Mouse (Mus musculus) adrenal gland, postnatal 4 days (tissue): ENCODE results near the gene Kctd5. TPM values are rescaled to one million over a fixed set of nuclear protein-coding genes. Genes with fewer than 3 reads are reported as not detected.
"Not testable (repeated sequence)": the region's sequence is repeated elsewhere in the genome, so short reads cannot be mapped to it uniquely, and the experiment has no call there.

Source experiments
- DNase-seq, 2 experiments: peaks; one replicate each; pipeline ENCODE4 v3.0.0; 2021 to 2022; ENCODE audit warnings: low spot score in 2 of 2, mixed read lengths in 2 of 2
- long read RNA-seq, 2 experiments: library from polyadenylated mRNA; stranded (forward); transcript quantifications; one replicate each; pipeline ENCODE4 v2.0.0; 2021
- total RNA-seq, 2 experiments: library from RNA; stranded (reverse); gene quantifications; 2 replicates each; pipeline ENCODE4 v1.2.3; 2021

The Kctd5 gene
- total RNA-seq = 10 to 100 TPM; 34.4 to 34.5 TPM
- long read RNA-seq, experiment 1, transcript Kctd5-201 (6 exons, 2,443 nt) = major isoform, 49 of 54 reads
- long read RNA-seq, experiment 1, partial matches to known transcripts = 0 of 54 reads
- long read RNA-seq, experiment 1, other reads (novel, unspliced or antisense) = 5 of 54 reads
- long read RNA-seq, experiment 2, transcript Kctd5-201 (6 exons, 2,443 nt) = major isoform, 92 of 106 reads
- long read RNA-seq, experiment 2, partial matches to known transcripts = 11 of 106 reads
- long read RNA-seq, experiment 2, other reads (novel, unspliced or antisense) = 3 of 106 reads

GRCm38 (mm10) chr17:24072919-24073696 is at the start of gene Kctd5:
TSS of gene Kctd5 (minus strand) at chr17:24073485.
- peak; percentile 90 to 93 for DNase-seq

- no peak for DNase-seq
Observed at GRCm38 (mm10) chr17:24119446-24119845, 46.2 kb upstream of the Kctd5 start.

- DNase-seq = no peak
Observed at GRCm38 (mm10) chr17:24113031-24113430, 39.7 kb upstream of the Kctd5 start.

- DNase-seq = no peak
Observed at GRCm38 (mm10) chr17:24111256-24111655, 38.0 kb upstream of the Kctd5 start.

- DNase-seq = no peak
Observed at GRCm38 (mm10) chr17:24108896-24109295, 35.6 kb upstream of the Kctd5 start.

- no peak for DNase-seq
Observed at GRCm38 (mm10) chr17:24105111-24105510, 31.8 kb upstream of the Kctd5 start.

GRCm38 (mm10) chr17:24098354-24098753 is 25.1 kb upstream of the Kctd5 start:
- DNase-seq = no peak

- DNase-seq = no peak
Observed at GRCm38 (mm10) chr17:24090575-24090974, 17.3 kb upstream of the Kctd5 start.

- DNase-seq = not testable (repeated sequence)
Observed at GRCm38 (mm10) chr17:24086399-24086798, 13.1 kb upstream of the Kctd5 start.

GRCm38 (mm10) chr17:24084593-24084992 is 11.3 kb upstream of the Kctd5 start:
- DNase-seq = no peak

- no peak for DNase-seq
Observed at GRCm38 (mm10) chr17:24077101-24077500, 3.8 kb upstream of the Kctd5 start.

- no peak for DNase-seq
Observed at GRCm38 (mm10) chr17:24069531-24069930, 3.8 kb downstream of the Kctd5 start.

GRCm38 (mm10) chr17:24068271-24068670 is 5.0 kb downstream of the Kctd5 start:
- no peak for DNase-seq

- DNase-seq = no peak
Observed at GRCm38 (mm10) chr17:24062459-24063155, 10.7 kb downstream of the Kctd5 start.

GRCm38 (mm10) chr17:24057730-24058245 is 15.5 kb downstream of the Kctd5 start:
- DNase-seq = no peak

GRCm38 (mm10) chr17:24056636-24057625 is 16.4 kb downstream of the Kctd5 start:
- no peak for DNase-seq

- DNase-seq = no peak
Observed at GRCm38 (mm10) chr17:24049008-24049407, 24.3 kb downstream of the Kctd5 start.

- no peak for DNase-seq
Observed at GRCm38 (mm10) chr17:24048053-24048452, 25.2 kb downstream of the Kctd5 start.

GRCm38 (mm10) chr17:24046026-24046425 is 27.3 kb downstream of the Kctd5 start:
- no peak for DNase-seq

GRCm38 (mm10) chr17:24045608-24046007 is 27.7 kb downstream of the Kctd5 start:
- DNase-seq = no peak
